Mouse (Mus musculus) embryonic facial prominence, embryonic 11.5 days (tissue): ENCODE measurements around the gene Rarres1. TPM values are rescaled to one million over a fixed set of nuclear protein-coding genes. Genes with fewer than 3 reads are reported as not detected.

Source experiments
- ATAC-seq: fragments of 200-750 bp; cut with Nextera tagmentation; replicated peaks from 2 replicates; pipeline ENCODE4 v1.8.0; 2017; ENCODE audit warnings: low read depth; ENCODE audit not compliant: insufficient number of reproducible peaks, low FRiP score, low TSS enrichment
- DNase-seq: peaks from one replicate; pipeline ENCODE4 v3.0.0-alpha.2; 2015; ENCODE audit warnings: low spot score
- H3K27ac ChIP-seq: fragments of 300-500 bp; sonication (generic); replicated peaks from 2 replicates; pipeline ENCODE4 v1.5.1; 2014; ENCODE audit warnings: mild to moderate bottlenecking, low read depth, low read length, control low read depth
- H3K27me3 ChIP-seq: fragments of 300-500 bp; sonication (generic); 2 replicates; pipeline ENCODE4 v1.6.1; 2014; ENCODE audit warnings: mild to moderate bottlenecking, low read length, moderate library complexity, mixed read lengths; ENCODE audit not compliant: control insufficient read depth, insufficient read depth
- H3K36me3 ChIP-seq: fragments of 300-500 bp; sonication (generic); replicated peaks from 2 replicates; pipeline ENCODE4 v1.6.1; 2014; ENCODE audit warnings: low read depth, mild to moderate bottlenecking, low read length, moderate library complexity, mixed read lengths; ENCODE audit not compliant: control insufficient read depth, insufficient read depth
- H3K4me1 ChIP-seq: fragments of 300-500 bp; sonication (generic); 2 replicates; pipeline ENCODE4 v1.6.1; 2014; ENCODE audit warnings: low read length, mixed read lengths; ENCODE audit not compliant: control insufficient read depth, insufficient read depth
- H3K4me2 ChIP-seq: fragments of 300-500 bp; sonication (generic); 2 replicates; pipeline ENCODE4 v1.6.1; 2014; ENCODE audit warnings: low read depth, mild to moderate bottlenecking, control low read depth, low read length, moderate library complexity
- H3K4me3 ChIP-seq: fragments of 300-500 bp; sonication (generic); 2 replicates; pipeline ENCODE4 v1.5.1; 2014; ENCODE audit warnings: low read depth, low read length, control low read depth
- H3K9ac ChIP-seq: fragments of 300-500 bp; sonication (generic); replicated peaks from 2 replicates; pipeline ENCODE4 v1.6.1; 2014; ENCODE audit warnings: mild to moderate bottlenecking, control low read depth, low read length
- H3K9me3 ChIP-seq: fragments of 300-500 bp; sonication (generic); replicated peaks from 2 replicates; pipeline ENCODE4 v1.6.1; 2016; ENCODE audit warnings: mild to moderate bottlenecking, low read length, inconsistent platforms, mixed read lengths; ENCODE audit not compliant: control insufficient read depth
- WGBS: fragments of 180-500 bp; shearing (Covaris S2); extraction: QIAGEN DNeasy Blood & Tissue Kit; methylation state at CpG from one replicate; pipeline ENCODE4 v1.1.7; 2014; 5-methylcytosine and 5-hydroxymethylcytosine counted together
- polyA plus RNA-seq: library from polyadenylated mRNA; unstranded; fragments of >200 nt; fragmentation: Nextera tagmentation; extraction: Ambion mirVana; gene quantifications from 2 replicates; pipeline ENCODE4 v1.2.1, GENCODE M21; 2014

Rarres1 gene
- polyA plus RNA-seq, 1 experiment from 2014 or later: 0.52 TPM

GRCm38 (mm10) chr3:67447143-67447542, 68.2 kb downstream of the Rarres1 start:
- Histone ChIP-seq H3K4me3 (no peak overlapping the region), H3K4me2 (no peak overlapping the region), H3K9ac (no peak overlapping the region), H3K27me3 (no peaks in the 10 kb centered on the region), H3K4me1 (no peaks in the 10 kb centered on the region), H3K27ac (no peak overlapping the region), H3K9me3 (no peaks in the 10 kb centered on the region), H3K36me3 (peaks cover 3% of the 10 kb centered on the region)
- WGBS: 93% methylated on average over 2 of the region's 2 CpGs
- DNase-seq: no peak
- ATAC-seq: no peak

DNA sequence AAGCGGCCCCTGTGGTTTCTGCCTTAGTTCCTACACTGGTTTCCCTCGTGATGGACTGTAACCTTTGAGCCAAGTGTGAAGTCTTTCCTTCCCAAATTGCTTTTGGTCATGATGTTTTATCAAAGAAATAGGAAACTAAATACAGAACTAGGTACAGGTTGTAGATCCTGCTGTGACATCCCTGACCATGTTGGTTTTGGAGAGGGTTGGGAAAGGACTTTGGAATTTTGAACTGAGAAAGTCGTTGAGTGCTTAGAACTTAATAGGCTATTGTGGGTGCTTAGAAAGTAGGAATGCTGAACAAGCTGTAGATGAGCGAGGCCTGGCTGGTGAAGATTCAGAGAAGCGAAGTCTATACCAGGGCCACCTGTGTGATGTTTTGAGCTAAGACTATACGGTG, 81.3 kb downstream of the Rarres1 start:
- Histone ChIP-seq H3K9me3 (no peaks in the 10 kb centered on the region), H3K27me3 (no peaks in the 10 kb centered on the region), H3K4me1 (no peaks in the 10 kb centered on the region), H3K36me3 (no peaks in the 10 kb centered on the region; the same call in 1 of the 2 replicates), H3K27ac (no peak overlapping the region), H3K4me3 (no peak overlapping the region), H3K9ac (no peak overlapping the region), H3K4me2 (no peak overlapping the region)
- WGBS: 91% methylated on average over 6 of the region's 6 CpGs
- no peak for ATAC-seq
- DNase-seq: no peak

GRCm38 (mm10) chr3:67429999-67430380, 85.3 kb downstream of the Rarres1 start, which contains the start of gene Gfm1:
TSS of gene Gfm1 (plus strand) at chr3:67430096.
- Histone ChIP-seq H3K4me2 (peak within 1 kb of the TSS; percentile 58), H3K4me1 (no peaks in the 10 kb centered on the region), H3K27ac (no peak within 1 kb of the TSS), H3K9ac (peak within 1 kb of the TSS; percentile 68), H3K27me3 (no peaks in the 10 kb centered on the region), H3K36me3 (no peaks in the 10 kb centered on the region; the same call in 1 of the 2 replicates), H3K4me3 (peak within 1 kb of the TSS; percentile 78), H3K9me3 (no peaks in the 10 kb centered on the region; the same call in 1 of the 2 replicates)
- WGBS: 1% methylated on average over 24 of the region's 24 CpGs
- ATAC-seq (peak; percentile 91), DNase-seq (peak; percentile 85)

DNA sequence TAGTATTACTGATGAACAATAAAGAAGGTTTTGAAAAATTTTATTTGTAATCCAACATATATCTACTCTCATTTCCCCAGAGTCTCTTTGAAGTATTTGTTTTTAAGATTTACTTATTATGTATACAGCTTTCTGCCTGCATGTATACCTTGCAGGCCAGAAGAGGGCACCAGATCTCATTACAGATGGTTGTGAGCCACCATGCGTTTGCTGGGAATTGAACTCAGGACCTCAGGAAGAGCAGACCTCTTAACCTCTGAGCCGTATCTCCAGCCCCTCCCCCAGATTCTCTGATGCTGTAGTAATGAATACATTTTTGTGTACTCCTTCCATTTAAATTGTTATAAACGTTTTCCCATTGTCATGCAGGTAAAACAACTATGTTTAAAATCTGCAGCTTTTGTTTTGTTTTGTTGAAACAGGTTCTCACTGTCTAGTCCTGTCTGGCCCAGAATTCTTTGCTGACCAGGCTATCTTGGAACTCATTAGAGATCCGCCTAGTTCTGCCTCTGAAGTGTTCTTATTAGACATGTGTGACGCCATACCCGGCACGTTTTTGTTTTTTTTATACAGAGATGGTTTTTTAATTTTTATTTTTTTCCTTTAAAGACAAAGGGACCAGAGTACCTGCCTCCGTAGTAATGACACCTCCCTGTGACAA, 85.9 kb downstream of the Rarres1 start:
- H3K4me3 ChIP-seq: peak overlapping the region; percentile 78
- no peaks in the 10 kb centered on the region for H3K4me1 ChIP-seq
- DNase-seq (peak; percentile 2), ATAC-seq (no peak; the same call in 1 of the 2 replicates)
- H3K9ac ChIP-seq: no peak overlapping the region
- no peaks in the 10 kb centered on the region; the same call in 1 of the 2 replicates for H3K9me3 ChIP-seq
- no peaks in the 10 kb centered on the region; the same call in 1 of the 2 replicates for H3K36me3 ChIP-seq
- no peaks in the 10 kb centered on the region for H3K27me3 ChIP-seq
- H3K4me2 ChIP-seq: no peak overlapping the region
- no peak overlapping the region for H3K27ac ChIP-seq
- WGBS: 37% methylated on average over 8 of the region's 8 CpGs

Other genes starting within 250 kb of the Rarres1 start
- 27.5 and 33.0 TPM in 2 replicates for gene Mlf1, start 141.4 kb downstream of the Rarres1 start, polyA plus RNA-seq
- not detected in 2 replicates for gene Gm17402, start 140.4 kb downstream of the Rarres1 start, polyA plus RNA-seq
- gene Gfm1, start 85.4 kb downstream of the Rarres1 start, polyA plus RNA-seq: 63.8 and 68.0 TPM in 2 replicates
- 80.1 and 82.1 TPM in 2 replicates for gene Lxn, start 51.6 kb downstream of the Rarres1 start, polyA plus RNA-seq
- 76.3 and 76.6 TPM in 2 replicates for gene Mfsd1, start 67.2 kb upstream of the Rarres1 start, polyA plus RNA-seq